Mouse (Mus musculus): Measurements from ENCODE around the gene Smarce1. TPM values are rescaled to one million over a fixed set of nuclear protein-coding genes. Genes with fewer than 3 reads are reported as not detected.
A peak's percentile ranks its signal among the peaks of the same experiment; 100 is the strongest.

Smarce1 gene
- total RNA-seq, 1 experiment from 2014 or later, result 77.0 TPM

GRCm38 (mm10) chr11:99168030-99168474, 62.8 kb downstream of the Smarce1 start:
- no peak for DNase-seq

- no peak for DNase-seq
Observed at GRCm38 (mm10) chr11:99167576-99167975, 63.2 kb downstream of the Smarce1 start.

GRCm38 (mm10) chr11:99166241-99166640, 64.6 kb downstream of the Smarce1 start:
- DNase-seq, result no peak

GRCm38 (mm10) chr11:99165031-99165752, 65.6 kb downstream of the Smarce1 start:
- DNase-seq, result no peak

GRCm38 (mm10) chr11:99162972-99163686, 67.7 kb downstream of the Smarce1 start:
- DNase-seq, result peak; percentile 49

GRCm38 (mm10) chr11:99161648-99162047, 69.2 kb downstream of the Smarce1 start:
- DNase-seq, result no peak

GRCm38 (mm10) chr11:99160228-99160627, 70.6 kb downstream of the Smarce1 start:
- no peak for DNase-seq

Other genes with a start within 250 kb of the Smarce1 start
- not detected in 2 replicates for gene Gjd3, start 248.0 kb downstream of the Smarce1 start, total RNA-seq (2021)
- 52.0 and 70.5 TPM in 2 replicates for gene Top2a, start 206.8 kb downstream of the Smarce1 start, total RNA-seq (2021)
- 112 and 219 TPM in 2 replicates for gene Igfbp4, start 189.8 kb downstream of the Smarce1 start, total RNA-seq (2021)
- 0.52 and 0.90 TPM in 2 replicates for gene Tns4, start 141.7 kb downstream of the Smarce1 start, total RNA-seq (2021)
- 0.48 and 10.5 TPM in 2 replicates for gene Ccr7, start 75.9 kb downstream of the Smarce1 start, total RNA-seq (2021)
- 1.3 and 2.9 TPM in 2 replicates for gene Krt222, start 13.1 kb upstream of the Smarce1 start, total RNA-seq (2021)
- not detected in 2 replicates for gene Krt24, start 54.2 kb upstream of the Smarce1 start, total RNA-seq (2021)
- not detected in 2 replicates for gene Krt25, start 91.9 kb upstream of the Smarce1 start, total RNA-seq (2021)
- not detected in 2 replicates for gene Krt26, start 106.9 kb upstream of the Smarce1 start, total RNA-seq (2021)
- gene Krt27, start 120.1 kb upstream of the Smarce1 start, total RNA-seq (2021), result not detected in 2 replicates
- not detected in 2 replicates for gene Krt28, start 143.9 kb upstream of the Smarce1 start, total RNA-seq (2021)
- 4.3 and 5.6 TPM in 2 replicates for gene Krt10, start 158.3 kb upstream of the Smarce1 start, total RNA-seq (2021)
- not detected in 2 replicates for gene Krt12, start 191.2 kb upstream of the Smarce1 start, total RNA-seq (2021)
- gene Krt20, start 207.1 kb upstream of the Smarce1 start, total RNA-seq (2021), result 0.30 and 0.96 TPM in 2 replicates